Mouse (Mus musculus): ENCODE data around the gene Tmem59. TPM values are rescaled to one million over a fixed set of nuclear protein-coding genes. Genes with fewer than 3 reads are reported as not detected.

Tmem59 gene
- polyA plus RNA-seq, 1 experiment = 149 TPM

- Histone ChIP-seq H3K27ac (ENCODE audit: insufficient read depth, low read length) (no peak overlapping the region), H3K4me1 (ENCODE audit: control insufficient read depth, insufficient read depth, low read length) (no peaks in the 10 kb centered on the region), H3K9me3 (replicated peaks; ENCODE audit: control insufficient read depth, insufficient read depth, low read length, poor library complexity, severe bottlenecking) (no peaks in the 10 kb centered on the region), H3K36me3 (ENCODE audit: control insufficient read depth, insufficient read depth, low read length, poor library complexity, severe bottlenecking) (no peaks in the 10 kb centered on the region), H3K27me3 (ENCODE audit: control insufficient read depth, insufficient read depth, low read length, poor library complexity, severe bottlenecking) (no peaks in the 10 kb centered on the region), H3K4me3 (ENCODE audit: low read depth, low read length) (no peak overlapping the region), H3K9ac (ENCODE audit: low read depth, poor library complexity, severe bottlenecking) (no peak overlapping the region)
- no peak for TF ChIP-seq CTCF (IDR thresholded peaks at IDR 0.05; ENCODE audit: low read depth, low read length)
- no peak for TF ChIP-seq EP300 (IDR thresholded peaks at IDR 0.05; ENCODE audit: insufficient read depth, low read depth, low read length)
- no peak for TF ChIP-seq POLR2A (IDR thresholded peaks at IDR 0.05; ENCODE audit: insufficient read depth, low read length)
Measured at GRCm38 (mm10) chr4:107138948-107139835, 39.0 kb upstream of the Tmem59 start.

- Histone ChIP-seq H3K27ac (ENCODE audit: insufficient read depth, low read length) (no peak overlapping the region), H3K27me3 (ENCODE audit: control insufficient read depth, insufficient read depth, low read length, poor library complexity, severe bottlenecking) (no peaks in the 10 kb centered on the region), H3K4me1 (ENCODE audit: control insufficient read depth, insufficient read depth, low read length) (no peaks in the 10 kb centered on the region), H3K36me3 (ENCODE audit: control insufficient read depth, insufficient read depth, low read length, poor library complexity, severe bottlenecking) (no peaks in the 10 kb centered on the region), H3K9me3 (replicated peaks; ENCODE audit: control insufficient read depth, insufficient read depth, low read length, poor library complexity, severe bottlenecking) (no peaks in the 10 kb centered on the region), H3K9ac (ENCODE audit: low read depth, poor library complexity, severe bottlenecking) (no peak overlapping the region), H3K4me3 (ENCODE audit: low read depth, low read length) (no peak overlapping the region)
- TF ChIP-seq EP300 (IDR thresholded peaks at IDR 0.05; ENCODE audit: insufficient read depth, low read depth, low read length) (no peak), POLR2A (IDR thresholded peaks at IDR 0.05; ENCODE audit: insufficient read depth, low read length) (no peak), CTCF (IDR thresholded peaks at IDR 0.05; ENCODE audit: low read depth, low read length) (no peak)
Measured at GRCm38 (mm10) chr4:107139836-107140631, 38.2 kb upstream of the Tmem59 start.

- Histone ChIP-seq H3K4me1 (ENCODE audit: control insufficient read depth, insufficient read depth, low read length) (no peaks in the 10 kb centered on the region), H3K36me3 (ENCODE audit: control insufficient read depth, insufficient read depth, low read length, poor library complexity, severe bottlenecking) (no peaks in the 10 kb centered on the region), H3K27me3 (ENCODE audit: control insufficient read depth, insufficient read depth, low read length, poor library complexity, severe bottlenecking) (no peaks in the 10 kb centered on the region), H3K4me3 (ENCODE audit: low read depth, low read length) (no peak overlapping the region), H3K27ac (ENCODE audit: insufficient read depth, low read length) (no peak overlapping the region), H3K9me3 (replicated peaks; ENCODE audit: control insufficient read depth, insufficient read depth, low read length, poor library complexity, severe bottlenecking) (0 out of 2 replicates have a peak, but pooled peaks cover 2% of the 10 kb centered on the region), H3K9ac (ENCODE audit: low read depth, poor library complexity, severe bottlenecking) (no peak overlapping the region)
- TF ChIP-seq CTCF (IDR thresholded peaks at IDR 0.05; ENCODE audit: low read depth, low read length) (no peak), EP300 (IDR thresholded peaks at IDR 0.05; ENCODE audit: insufficient read depth, low read depth, low read length) (no peak), POLR2A (IDR thresholded peaks at IDR 0.05; ENCODE audit: insufficient read depth, low read length) (no peak)
Measured at GRCm38 (mm10) chr4:107143511-107143910, 34.7 kb upstream of the Tmem59 start.

GRCm38 (mm10) chr4:107150991-107151390 lies 27.2 kb upstream of the Tmem59 start:
- Histone ChIP-seq H3K9me3 (replicated peaks; ENCODE audit: control insufficient read depth, insufficient read depth, low read length, poor library complexity, severe bottlenecking) (0 out of 2 replicates have a peak, but pooled peaks cover 2% of the 10 kb centered on the region), H3K9ac (ENCODE audit: low read depth, poor library complexity, severe bottlenecking) (no peak overlapping the region), H3K4me3 (ENCODE audit: low read depth, low read length) (no peak overlapping the region), H3K27ac (ENCODE audit: insufficient read depth, low read length) (no peak overlapping the region), H3K36me3 (ENCODE audit: control insufficient read depth, insufficient read depth, low read length, poor library complexity, severe bottlenecking) (no peaks in the 10 kb centered on the region), H3K27me3 (ENCODE audit: control insufficient read depth, insufficient read depth, low read length, poor library complexity, severe bottlenecking) (no peaks in the 10 kb centered on the region), H3K4me1 (ENCODE audit: control insufficient read depth, insufficient read depth, low read length) (no peaks in the 10 kb centered on the region)
- TF ChIP-seq POLR2A (IDR thresholded peaks at IDR 0.05; ENCODE audit: insufficient read depth, low read length) (no peak), CTCF (IDR thresholded peaks at IDR 0.05; ENCODE audit: low read depth, low read length) (no peak), EP300 (IDR thresholded peaks at IDR 0.05; ENCODE audit: insufficient read depth, low read depth, low read length) (no peak)

- Histone ChIP-seq H3K27me3 (ENCODE audit: control insufficient read depth, insufficient read depth, low read length, poor library complexity, severe bottlenecking) (no peaks in the 10 kb centered on the region), H3K27ac (ENCODE audit: insufficient read depth, low read length) (no peak overlapping the region), H3K9ac (ENCODE audit: low read depth, poor library complexity, severe bottlenecking) (no peak overlapping the region), H3K4me1 (ENCODE audit: control insufficient read depth, insufficient read depth, low read length) (peaks cover 4% of the 10 kb centered on the region), H3K9me3 (replicated peaks; ENCODE audit: control insufficient read depth, insufficient read depth, low read length, poor library complexity, severe bottlenecking) (0 out of 2 replicates have a peak, but pooled peaks cover 2% of the 10 kb centered on the region), H3K36me3 (ENCODE audit: control insufficient read depth, insufficient read depth, low read length, poor library complexity, severe bottlenecking) (no peaks in the 10 kb centered on the region), H3K4me3 (ENCODE audit: low read depth, low read length) (no peak overlapping the region)
- no peak for TF ChIP-seq CTCF (IDR thresholded peaks at IDR 0.05; ENCODE audit: low read depth, low read length)
- no peak for TF ChIP-seq POLR2A (IDR thresholded peaks at IDR 0.05; ENCODE audit: insufficient read depth, low read length)
- TF ChIP-seq EP300 (IDR thresholded peaks at IDR 0.05; ENCODE audit: insufficient read depth, low read depth, low read length) = no peak
Measured at GRCm38 (mm10) chr4:107152571-107152970, 25.6 kb upstream of the Tmem59 start.
